Mouse (Mus musculus): ENCODE data around the gene Patl1.

DNA sequence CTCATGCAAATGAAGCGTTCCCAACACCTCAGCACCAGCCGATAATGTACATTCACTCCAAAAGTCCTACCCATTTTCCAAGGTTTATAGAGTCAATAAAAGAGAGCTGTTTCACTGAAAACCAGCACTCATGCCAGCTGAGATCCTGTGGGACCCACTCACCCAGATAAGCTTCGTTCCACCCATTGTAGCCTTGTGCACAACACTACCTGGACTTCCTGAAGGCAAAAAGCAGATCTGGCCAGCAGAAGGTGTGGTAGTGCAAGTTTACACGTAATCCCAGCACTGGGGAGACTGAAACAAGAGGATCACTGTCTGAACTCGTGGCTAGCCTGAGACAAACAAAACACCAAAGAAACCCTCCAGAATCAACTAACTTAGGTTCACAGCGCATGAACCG lies 38.5 kb downstream of the Patl1 start:
- TF ChIP-seq CTCF (IDR thresholded peaks at IDR 0.05; ENCODE audit: low read depth, low read length) (no peak), POLR2A (IDR thresholded peaks at IDR 0.05; ENCODE audit: insufficient read depth, low read length) (no peak), EP300 (IDR thresholded peaks at IDR 0.05; ENCODE audit: insufficient read depth, low read depth, low read length) (no peak)
